Mouse (Mus musculus) T-helper 2 cell (primary cell): Measurements from ENCODE around the gene Izumo2.
"Not testable (repeated sequence)": the region's sequence is repeated elsewhere in the genome, so short reads cannot be mapped to it uniquely, and the experiment has no call there.

Experiments used
- in situ Hi-C: fragments of 300-600 bp; cut with MboI, MseI; formaldehyde crosslinking; loops from one replicate; pipeline ENCODE4 v1.15.1; 2025; ENCODE audit warnings: high pct_unique_total_duplicates

Izumo2 gene

GRCm38 (mm10) chr7:44697191-44697710, 11.3 kb upstream of the Izumo2 start:
- in situ Hi-C loops, result loop anchor here (25.0 kb wide), 1 partner anchor 1265 kb away; no protein-coding TSS in a partner anchor

- in situ Hi-C loops, result loop anchor here (25.0 kb wide), 1 partner anchor 1264 kb away; no protein-coding TSS in a partner anchor
These were observed 10.6 kb upstream of the Izumo2 start for GRCm38 (mm10) chr7:44697980-44698379.

- in situ Hi-C loops, result no loop called here
These were observed 6.6 kb upstream of the Izumo2 start for GRCm38 (mm10) chr7:44701921-44702320.

GRCm38 (mm10) chr7:44702985-44703384, 5.6 kb upstream of the Izumo2 start:
- in situ Hi-C loops, result no loop called here

- in situ Hi-C loops, result no loop called here
These were observed 4.2 kb upstream of the Izumo2 start for GRCm38 (mm10) chr7:44704363-44704762.

- in situ Hi-C loops, result no loop called here
These were observed 3.5 kb upstream of the Izumo2 start for GRCm38 (mm10) chr7:44705086-44705485.

- in situ Hi-C loops, result no loop called here
These were observed 2.2 kb upstream of the Izumo2 start for GRCm38 (mm10) chr7:44706322-44706721.

- in situ Hi-C loops, result no loop called here
These were observed 1.3 kb upstream of the Izumo2 start for GRCm38 (mm10) chr7:44707169-44707675.

- in situ Hi-C loops, result not testable (repeated sequence)
These were observed 449 bp upstream of the Izumo2 start for GRCm38 (mm10) chr7:44708093-44708492.

GRCm38 (mm10) chr7:44709881-44710280, 1.3 kb downstream of the Izumo2 start:
- in situ Hi-C loops, result loop anchor here (10.0 kb wide), 1 partner anchor 1665 kb away; the partner anchor contains the start of gene Myod1

- in situ Hi-C loops, result loop anchor here (5.0 to 10.0 kb wide), 2 partner anchors 120 to 233 kb away; no protein-coding TSS in a partner anchor
These were observed 13.5 kb downstream of the Izumo2 start for GRCm38 (mm10) chr7:44722058-44722457.

GRCm38 (mm10) chr7:44724316-44724715, 15.8 kb downstream of the Izumo2 start:
- in situ Hi-C loops, result loop anchor here (5.0 to 10.0 kb wide), 2 partner anchors 118 to 230 kb away; no protein-coding TSS in a partner anchor

GRCm38 (mm10) chr7:44726343-44726742, 17.8 kb downstream of the Izumo2 start:
- in situ Hi-C loops, result loop anchor here (10.0 kb wide), 1 partner anchor 228 kb away; no protein-coding TSS in a partner anchor

- in situ Hi-C loops, result loop anchor here (10.0 kb wide), 1 partner anchor 228 kb away; no protein-coding TSS in a partner anchor
These were observed 18.6 kb downstream of the Izumo2 start for GRCm38 (mm10) chr7:44727151-44727550.

- in situ Hi-C loops, result loop anchor here (10.0 kb wide), 1 partner anchor 226 kb away; no protein-coding TSS in a partner anchor
These were observed 19.8 kb downstream of the Izumo2 start for GRCm38 (mm10) chr7:44728082-44728975.

- in situ Hi-C loops, result loop anchor here (10.0 kb wide), 1 partner anchor 1981 kb away; the partner anchor contains the start of genes Saa3 and Saal1
These were observed 25.2 kb downstream of the Izumo2 start for GRCm38 (mm10) chr7:44733723-44734122.

GRCm38 (mm10) chr7:44741361-44741760, 32.8 kb downstream of the Izumo2 start:
- in situ Hi-C loops, result loop anchor here (10.0 kb wide), 1 partner anchor 73 kb away; the partner anchor contains the start of genes Atf5, Il4i1 and Nup62

GRCm38 (mm10) chr7:44744270-44744669, 35.7 kb downstream of the Izumo2 start:
- in situ Hi-C loops, result loop anchor here (10.0 kb wide), 1 partner anchor 71 kb away; the partner anchor contains the start of genes Atf5, Il4i1 and Nup62

- in situ Hi-C loops, result loop anchor here (10.0 kb wide), 1 partner anchor 70 kb away; the partner anchor contains the start of genes Atf5, Il4i1 and Nup62
These were observed 36.5 kb downstream of the Izumo2 start for GRCm38 (mm10) chr7:44745076-44745475.

- in situ Hi-C loops, result loop anchor here (10.0 kb wide), 1 partner anchor 68 kb away; the partner anchor contains the start of genes Atf5, Il4i1 and Nup62
These were observed 38.6 kb downstream of the Izumo2 start for GRCm38 (mm10) chr7:44747115-44747514.
